Mouse (Mus musculus): ENCODE data around the gene Fli1.

Fli1 gene

GRCm38 (mm10) chr9:32500886-32501285 is 41.8 kb downstream of the Fli1 start:
- no peak for DNase-seq

GRCm38 (mm10) chr9:32500063-32500462 is 42.6 kb downstream of the Fli1 start:
- DNase-seq, result no peak

- no peak for DNase-seq
These were observed 43.2 kb downstream of the Fli1 start for GRCm38 (mm10) chr9:32499469-32499868.

- no peak for DNase-seq
These were observed 47.0 kb downstream of the Fli1 start for GRCm38 (mm10) chr9:32495643-32495997.

- no peak for DNase-seq
These were observed 47.6 kb downstream of the Fli1 start for GRCm38 (mm10) chr9:32494891-32495642.

GRCm38 (mm10) chr9:32493588-32494423 is 48.9 kb downstream of the Fli1 start:
- no peak for DNase-seq

- no peak for DNase-seq
These were observed 49.9 kb downstream of the Fli1 start for GRCm38 (mm10) chr9:32492753-32493152.

- peak; percentile 69 to 78 for DNase-seq
These were observed 51.2 kb downstream of the Fli1 start for GRCm38 (mm10) chr9:32491484-32491883.

- no peak for DNase-seq
These were observed 52.8 kb downstream of the Fli1 start for GRCm38 (mm10) chr9:32489794-32490358.

GRCm38 (mm10) chr9:32489315-32489714 is 53.3 kb downstream of the Fli1 start:
- no peak for DNase-seq

GRCm38 (mm10) chr9:32488627-32489026 is 54.0 kb downstream of the Fli1 start:
- no peak for DNase-seq

- no peak for DNase-seq
These were observed 54.8 kb downstream of the Fli1 start for GRCm38 (mm10) chr9:32487823-32488222.

- no peak for DNase-seq
These were observed 55.3 kb downstream of the Fli1 start for GRCm38 (mm10) chr9:32487401-32487800.

GRCm38 (mm10) chr9:32480418-32480817 is 62.2 kb downstream of the Fli1 start:
- no peak for DNase-seq

- DNase-seq, result no peak
These were observed 63.9 kb downstream of the Fli1 start for GRCm38 (mm10) chr9:32478799-32479198.

GRCm38 (mm10) chr9:32478087-32478486 is 64.6 kb downstream of the Fli1 start:
- peak; percentile 32 to 50 for DNase-seq

GRCm38 (mm10) chr9:32476604-32477003 is 66.1 kb downstream of the Fli1 start:
- no peak for DNase-seq

GRCm38 (mm10) chr9:32474621-32475390 is 67.9 kb downstream of the Fli1 start:
- DNase-seq, result peak; percentile 38 to 41

- DNase-seq, result no peak
These were observed 70.3 kb downstream of the Fli1 start for GRCm38 (mm10) chr9:32472346-32472745.

GRCm38 (mm10) chr9:32469123-32469751 is 73.4 kb downstream of the Fli1 start:
- peak in 1 of 2 experiments; percentile 16 for DNase-seq

- DNase-seq, result peak; percentile 38 to 40
These were observed 74.3 kb downstream of the Fli1 start for GRCm38 (mm10) chr9:32468313-32468712.

- DNase-seq, result peak; percentile 59 to 68
These were observed 75.2 kb downstream of the Fli1 start for GRCm38 (mm10) chr9:32467443-32467842.
